Mouse (Mus musculus): ENCODE data around the gene Dlst.

- TF ChIP-seq CTCF (IDR thresholded peaks at IDR 0.05; ENCODE audit: insufficient read depth, low read depth, low read length): no peak
- TF ChIP-seq POLR2A (IDR thresholded peaks at IDR 0.05; ENCODE audit: insufficient read depth, low read depth, low read length): no peak
These were observed 65.6 kb downstream of the Dlst start for GRCm38 (mm10) chr12:85175926-85176845.

All from olfactory bulb, adult 2 months (tissue).